Mouse (Mus musculus) olfactory bulb, adult 2 months (tissue): ENCODE data around the gene Rint1.

Experiments
- CTCF ChIP-seq: fragments of 200-500 bp; IDR thresholded peaks from 2 replicates; pipeline ENCODE4 v1.5.1; 2012; ENCODE audit warnings: low read depth, mild to moderate bottlenecking, low read length, moderate library complexity; ENCODE audit not compliant: insufficient read depth
- POLR2A ChIP-seq: fragments of 200-500 bp; IDR thresholded peaks from 2 replicates; pipeline ENCODE4 v1.6.1; 2012; ENCODE audit warnings: mild to moderate bottlenecking, low read depth, low read length, moderate library complexity; ENCODE audit not compliant: insufficient read depth

- no peak for TF ChIP-seq CTCF
- TF ChIP-seq POLR2A = no peak
Observed at GRCm38 (mm10) chr5:23782051-23782810, 5.3 kb upstream of the Rint1 start.
